Mouse (Mus musculus) lung, postnatal 0 days (tissue): ENCODE results near the gene Thpo. TPM values are rescaled to one million over a fixed set of nuclear protein-coding genes. Genes with fewer than 3 reads are reported as not detected.
A peak's percentile ranks its signal among the peaks of the same experiment; 100 is the strongest.

Experiments
- ATAC-seq: fragments of 200-750 bp; cut with Nextera tagmentation; 2 replicates; pipeline ENCODE4 v1.8.0; 2017; ENCODE audit warnings: moderate library complexity
- DNase-seq: peaks from one replicate; pipeline ENCODE4 v3.0.0-alpha.2; 2016; ENCODE audit warnings: low spot score
- H3K27ac ChIP-seq: fragments of 300-500 bp; sonication (generic); 2 replicates; pipeline ENCODE4 v1.5.1; 2014; ENCODE audit warnings: antibody characterized with exemption, mild to moderate bottlenecking, low read length, mixed read lengths
- H3K27me3 ChIP-seq: fragments of 300-500 bp; sonication (generic); replicated peaks from 2 replicates; pipeline ENCODE4 v1.6.1; 2014; ENCODE audit warnings: low read length, mixed read lengths; ENCODE audit not compliant: insufficient read depth
- H3K36me3 ChIP-seq: fragments of 300-500 bp; sonication (generic); 2 replicates; pipeline ENCODE4 v1.6.1; 2014; ENCODE audit warnings: low read length, mixed read lengths; ENCODE audit not compliant: insufficient read depth
- H3K4me1 ChIP-seq: fragments of 300-500 bp; sonication (generic); 2 replicates; pipeline ENCODE4 v1.6.1; 2014; ENCODE audit warnings: antibody characterized with exemption, low read depth, low read length, mixed read lengths; ENCODE audit not compliant: insufficient read depth
- H3K4me2 ChIP-seq: fragments of 300-500 bp; sonication (generic); replicated peaks from 2 replicates; pipeline ENCODE4 v1.6.1; 2014; ENCODE audit warnings: low read depth, mild to moderate bottlenecking, low read length, moderate library complexity, mixed read lengths
- H3K4me3 ChIP-seq: fragments of 300-500 bp; sonication (generic); 2 replicates; pipeline ENCODE4 v1.5.1; 2014; ENCODE audit warnings: low read depth, low read length
- H3K9ac ChIP-seq: fragments of 300-500 bp; sonication (generic); replicated peaks from 2 replicates; pipeline ENCODE4 v1.6.1; 2014; ENCODE audit warnings: low read depth, mild to moderate bottlenecking
- H3K9me3 ChIP-seq: fragments of 300-500 bp; sonication (generic); 2 replicates; pipeline ENCODE4 v1.6.1; 2016; ENCODE audit warnings: low read length, mixed read lengths
- CTCF ChIP-seq: IDR thresholded peaks from 2 replicates; pipeline ENCODE4 v1.5.1; 2016; ENCODE audit warnings: antibody characterized with exemption, mild to moderate bottlenecking
- EP300 ChIP-seq: IDR thresholded peaks from 2 replicates; pipeline ENCODE4 v1.6.1; 2016; ENCODE audit warnings: antibody characterized with exemption, mild to moderate bottlenecking, control low read depth
- WGBS: fragments of 180-500 bp; shearing (Covaris S2); extraction: QIAGEN DNeasy Blood & Tissue Kit; methylation state at CpG from one replicate; pipeline ENCODE4 v1.1.7; 2014; 5-methylcytosine and 5-hydroxymethylcytosine counted together
- polyA plus RNA-seq: library from polyadenylated mRNA; unstranded; fragments of >200 nt; fragmentation: Nextera tagmentation; extraction: Ambion mirVana; gene quantifications from 2 replicates; pipeline ENCODE4 v1.2.1, GENCODE M21; 2015

Thpo gene
- polyA plus RNA-seq, 1 experiment from 2014 or later, result 0.81 TPM

DNA sequence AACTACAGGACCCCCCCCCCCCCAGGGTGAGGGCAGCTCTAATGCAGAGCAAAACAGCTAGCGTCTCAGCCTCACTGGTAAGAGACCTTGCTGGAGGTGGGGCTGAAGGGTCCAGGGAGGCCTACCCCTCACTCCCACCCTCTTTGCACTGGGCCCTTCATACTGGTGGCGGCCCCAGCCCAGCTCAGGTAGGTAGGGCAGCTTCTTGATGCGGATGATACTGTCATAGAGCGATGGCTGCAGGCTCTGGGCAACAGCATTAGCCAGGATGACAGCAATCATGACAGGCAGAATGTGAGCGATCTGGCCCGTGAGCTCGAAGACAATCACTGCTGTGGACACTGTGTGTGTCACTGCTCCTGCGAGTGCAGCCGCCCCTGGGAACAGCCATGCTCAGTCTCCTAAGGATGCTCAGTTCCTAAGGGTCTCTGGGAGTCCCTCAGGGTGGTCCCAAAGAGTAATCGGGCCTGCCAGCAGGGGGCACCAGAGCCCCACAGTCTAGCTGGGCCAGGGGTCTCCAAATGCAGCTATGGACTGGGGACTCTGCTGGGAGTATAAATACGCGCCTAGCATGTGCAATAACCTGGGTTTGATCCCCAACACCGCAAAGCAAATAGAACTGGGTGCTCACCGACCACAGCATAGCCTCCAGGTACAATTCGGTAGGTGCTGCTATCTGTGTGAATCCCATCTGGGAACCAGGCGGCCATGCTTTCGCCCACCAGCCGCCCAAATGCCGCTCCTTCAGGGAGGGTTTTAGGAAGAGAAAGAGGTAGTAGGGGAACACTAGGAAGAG is 25.2 kb downstream of the Thpo start:
- Histone ChIP-seq H3K36me3 (no peaks in the 10 kb centered on the region), H3K4me3 (no peak overlapping the region), H3K27me3 (no peaks in the 10 kb centered on the region), H3K27ac (no peak overlapping the region), H3K9me3 (no peaks in the 10 kb centered on the region), H3K9ac (no peak overlapping the region), H3K4me2 (no peak overlapping the region), H3K4me1 (no peaks in the 10 kb centered on the region)
- TF ChIP-seq CTCF, result peak; percentile 71
- TF ChIP-seq EP300, result no peak
- 76% methylated on average over 19 of the region's 19 CpGs for WGBS
- no peak for DNase-seq
- ATAC-seq, result peak; percentile 22; the same call in 1 of the 2 replicates

- WGBS, result 91% methylated on average over 21 of the region's 21 CpGs
- TF ChIP-seq EP300 (no peak), CTCF (no peak)
- no peaks in the 10 kb centered on the region for H3K36me3 ChIP-seq
These were observed 25.9 kb downstream of the Thpo start for GRCm38 (mm10) chr16:20708220-20708938.

GRCm38 (mm10) chr16:20706407-20707055 is 27.8 kb downstream of the Thpo start:
- Histone ChIP-seq H3K9ac (no peak overlapping the region), H3K27me3 (no peaks in the 10 kb centered on the region), H3K27ac (no peak overlapping the region), H3K4me2 (no peak overlapping the region), H3K4me3 (no peak overlapping the region), H3K36me3 (no peaks in the 10 kb centered on the region), H3K4me1 (no peaks in the 10 kb centered on the region), H3K9me3 (no peaks in the 10 kb centered on the region)
- DNase-seq (no peak), ATAC-seq (no peak)
- WGBS, result 87% methylated on average over 2 of the region's 2 CpGs
- TF ChIP-seq EP300 (no peak), CTCF (no peak)

More at GRCm38 (mm10) chr16:20708220-20708938, 25.9 kb downstream of the Thpo start:
- no peaks in the 10 kb centered on the region for H3K27me3 ChIP-seq
- no peaks in the 10 kb centered on the region for H3K9me3 ChIP-seq
- DNase-seq, result no peak
- no peak for ATAC-seq
- H3K9ac ChIP-seq, result no peak overlapping the region
- H3K27ac ChIP-seq, result no peak overlapping the region
- H3K4me2 ChIP-seq, result no peak overlapping the region
- no peaks in the 10 kb centered on the region for H3K4me1 ChIP-seq
- no peak overlapping the region for H3K4me3 ChIP-seq

- DNase-seq, result no peak
- no peaks in the 10 kb centered on the region for H3K36me3 ChIP-seq
- no peaks in the 10 kb centered on the region for H3K9me3 ChIP-seq
- no peak overlapping the region for H3K9ac ChIP-seq
- 83% methylated on average over 3 of the region's 3 CpGs for WGBS
- H3K4me2 ChIP-seq, result no peak overlapping the region
- TF ChIP-seq CTCF (no peak), EP300 (no peak)
- H3K27ac ChIP-seq, result no peak overlapping the region
- no peaks in the 10 kb centered on the region for H3K27me3 ChIP-seq
- no peaks in the 10 kb centered on the region for H3K4me1 ChIP-seq
- H3K4me3 ChIP-seq, result no peak overlapping the region
- ATAC-seq, result no peak
These were observed 28.5 kb downstream of the Thpo start for GRCm38 (mm10) chr16:20705786-20706185.

DNA sequence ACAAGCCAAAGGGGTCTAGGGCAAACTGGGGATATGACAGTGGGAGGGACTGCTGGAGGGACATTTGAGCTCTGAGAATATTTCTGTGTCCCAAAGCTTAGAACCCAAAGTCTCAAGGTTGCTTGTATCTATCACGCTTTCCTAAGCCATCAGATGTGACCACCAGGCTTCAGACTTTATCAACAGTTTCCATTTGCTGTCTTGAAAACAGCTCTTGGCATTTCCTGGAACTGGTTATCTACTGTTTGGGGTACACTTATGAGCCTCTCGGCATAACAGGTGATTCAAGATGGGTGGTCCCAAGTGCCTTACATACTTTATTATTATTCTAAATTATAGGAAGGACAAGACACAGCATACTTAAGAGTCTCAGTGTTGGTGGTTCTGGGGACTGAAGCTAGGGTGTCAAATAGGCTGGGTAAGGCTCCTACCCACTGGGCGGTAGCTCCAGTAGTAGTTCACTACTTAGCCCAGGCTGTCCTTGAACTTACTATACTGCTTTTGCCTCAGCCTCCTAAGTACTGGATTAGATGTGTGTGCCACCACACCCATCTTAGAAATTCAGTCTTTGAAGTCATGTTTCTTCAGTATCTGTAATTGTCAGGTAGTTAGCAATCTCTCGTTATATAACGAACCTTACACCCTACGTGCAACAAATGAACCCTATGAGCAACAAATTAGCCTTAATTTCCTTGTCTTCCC is 30.5 kb downstream of the Thpo start:
- no peak for TF ChIP-seq CTCF
- no peak for TF ChIP-seq EP300
- H3K4me1 ChIP-seq, result no peaks in the 10 kb centered on the region
- H3K9ac ChIP-seq, result no peak overlapping the region
- no peaks in the 10 kb centered on the region for H3K9me3 ChIP-seq
- H3K36me3 ChIP-seq, result 0 out of 2 replicates have a peak, but pooled peaks cover 5% of the 10 kb centered on the region
- H3K4me2 ChIP-seq, result no peak overlapping the region
- DNase-seq (no peak), ATAC-seq (no peak)
- no peak overlapping the region for H3K4me3 ChIP-seq
- H3K27me3 ChIP-seq, result no peaks in the 10 kb centered on the region
- H3K27ac ChIP-seq, result no peak overlapping the region
- WGBS, result 87% methylated on average over 6 of the region's 6 CpGs

- Histone ChIP-seq H3K4me3 (no peak overlapping the region), H3K36me3 (0 out of 2 replicates have a peak, but pooled peaks cover 5% of the 10 kb centered on the region), H3K27me3 (no peaks in the 10 kb centered on the region), H3K4me2 (no peak overlapping the region), H3K9ac (no peak overlapping the region), H3K9me3 (no peaks in the 10 kb centered on the region), H3K27ac (no peak overlapping the region), H3K4me1 (no peaks in the 10 kb centered on the region)
- 94% methylated on average over 10 of the region's 10 CpGs for WGBS
- DNase-seq (no peak), ATAC-seq (no peak)
- no peak for TF ChIP-seq CTCF
- TF ChIP-seq EP300, result no peak
These were observed 31.2 kb downstream of the Thpo start for GRCm38 (mm10) chr16:20703071-20703470.
